Mouse (Mus musculus) forebrain, embryonic 12.5 days (tissue): ENCODE results near the gene BC037034. TPM values are rescaled to one million over a fixed set of nuclear protein-coding genes. Genes with fewer than 3 reads are reported as not detected.

Source experiments
- ATAC-seq: fragments of 200-750 bp; cut with Nextera tagmentation; 2 replicates; pipeline ENCODE4 v1.8.0; 2017; ENCODE audit warnings: moderate TSS enrichment; ENCODE audit not compliant: low FRiP score
- H3K27ac ChIP-seq: fragments of 300-500 bp; sonication (generic); 2 replicates; pipeline ENCODE4 v1.5.1; 2016; ENCODE audit warnings: mild to moderate bottlenecking
- H3K27me3 ChIP-seq: fragments of 300-500 bp; sonication (generic); 2 replicates; pipeline ENCODE4 v1.6.1; 2016; ENCODE audit warnings: mild to moderate bottlenecking
- H3K36me3 ChIP-seq: fragments of 300-500 bp; sonication (generic); replicated peaks from 2 replicates; pipeline ENCODE4 v1.6.1; 2016; ENCODE audit warnings: mild to moderate bottlenecking
- H3K4me1 ChIP-seq: fragments of 300-500 bp; sonication (generic); 2 replicates; pipeline ENCODE4 v1.6.1; 2016
- H3K4me2 ChIP-seq: fragments of 300-500 bp; sonication (generic); 2 replicates; pipeline ENCODE4 v1.6.1; 2016; ENCODE audit warnings: mild to moderate bottlenecking, moderate library complexity
- H3K4me3 ChIP-seq: fragments of 300-500 bp; sonication (generic); replicated peaks from 2 replicates; pipeline ENCODE4 v1.5.1; 2016; ENCODE audit warnings: mild to moderate bottlenecking
- H3K9ac ChIP-seq: fragments of 300-500 bp; sonication (generic); 2 replicates; pipeline ENCODE4 v1.6.1; 2016; ENCODE audit warnings: mild to moderate bottlenecking
- H3K9me3 ChIP-seq: fragments of 300-500 bp; sonication (generic); 2 replicates; pipeline ENCODE4 v1.6.1; 2016
- WGBS: fragments of 180-500 bp; shearing (Covaris S2); methylation state at CpG from one replicate; pipeline ENCODE4 v1.1.7; 2016; 5-methylcytosine and 5-hydroxymethylcytosine counted together
- polyA plus RNA-seq: library from polyadenylated mRNA; unstranded; fragments of >200 nt; fragmentation: Nextera tagmentation; extraction: Ambion mirVana; gene quantifications from 2 replicates; pipeline ENCODE4 v1.2.1, GENCODE M21; 2016

The BC037034 gene
- polyA plus RNA-seq: 14.0 and 16.0 TPM in 2 replicates

DNA sequence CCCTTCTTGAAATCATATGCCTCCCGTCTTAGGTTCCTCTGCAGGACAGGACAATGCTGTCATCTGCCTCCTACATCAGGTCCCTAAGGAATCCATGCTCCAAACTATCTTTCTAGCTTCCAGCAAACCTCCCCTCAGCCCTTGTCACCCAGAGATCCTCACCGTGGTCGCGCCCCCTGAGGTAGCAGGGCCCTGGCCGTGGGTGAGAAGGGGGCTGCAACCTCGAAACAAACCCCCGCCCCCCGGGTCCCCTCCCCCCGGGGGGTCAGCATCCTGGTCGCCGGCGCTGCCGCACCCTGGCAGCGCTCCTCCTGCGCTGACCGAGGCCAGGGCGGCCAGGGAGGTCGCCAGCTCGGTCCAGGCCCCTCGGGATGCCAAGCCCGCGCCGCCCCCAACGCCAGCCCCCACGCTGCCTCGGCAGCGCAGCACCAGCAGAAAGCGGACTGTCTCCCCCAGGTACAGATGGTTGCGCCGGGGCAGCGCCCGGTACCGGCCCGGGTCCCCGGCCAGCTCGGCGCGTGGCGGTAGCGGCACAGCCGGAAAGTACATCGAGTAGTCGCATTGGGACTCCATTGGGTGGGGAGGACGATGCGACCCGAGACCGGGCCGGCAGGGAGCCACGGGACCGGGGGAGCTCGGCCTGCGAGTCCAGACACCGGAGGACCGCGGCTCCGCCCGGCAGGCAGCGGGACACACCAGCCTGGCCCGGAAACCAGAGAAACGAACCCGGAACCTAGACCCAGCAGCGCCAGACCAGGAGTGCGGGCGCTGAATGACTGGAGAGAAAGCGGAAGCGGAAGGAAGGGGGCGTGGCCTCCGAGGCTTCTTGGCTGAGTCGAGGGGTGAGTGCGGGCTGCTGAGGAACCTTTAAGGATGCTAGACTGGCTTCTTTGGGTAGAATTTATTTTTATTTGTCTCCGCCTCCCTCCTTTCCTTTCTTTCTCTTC, at the start of gene BC037034:
BC037034 (minus strand) TSS at position 774 of the 947 bp plus-strand sequence.
- Histone ChIP-seq H3K27ac (peak within 1 kb of the TSS; percentile 77), H3K4me3 (peak within 1 kb of the TSS; percentile 94), H3K4me2 (peak within 1 kb of the TSS; percentile 99), H3K9ac (peak within 1 kb of the TSS; percentile 96), H3K27me3 (no peaks in the 10 kb centered on the region), H3K9me3 (no peaks in the 10 kb centered on the region), H3K4me1 (peaks cover 27% of the 10 kb centered on the region), H3K36me3 (peaks cover 44% of the 10 kb centered on the region)
- peak; percentile 89 for ATAC-seq
- WGBS: under 1% methylated on average over 68 of the region's 71 CpGs

DNA sequence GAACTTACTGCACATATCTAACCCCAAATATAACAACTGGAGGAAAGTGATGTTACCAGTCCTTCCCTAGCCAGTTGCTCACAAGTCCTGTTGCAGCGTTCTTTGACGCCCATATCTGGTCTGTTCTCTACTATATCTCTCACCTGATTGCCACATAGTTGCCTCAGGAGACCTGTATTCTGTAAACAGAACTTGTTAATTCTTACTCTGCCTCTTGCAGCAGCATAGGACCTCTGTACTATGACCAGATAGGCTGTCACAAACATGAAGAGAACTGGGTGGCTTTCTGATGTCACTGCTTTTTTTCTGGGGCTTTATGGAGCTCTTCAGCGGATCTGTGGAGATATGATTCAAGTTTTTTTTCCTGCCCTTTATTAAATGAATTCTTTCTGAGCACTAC, 49.0 kb upstream of the BC037034 start:
- H3K4me2 ChIP-seq: no peak overlapping the region
- H3K27me3 ChIP-seq: no peaks in the 10 kb centered on the region
- no peak overlapping the region for H3K9ac ChIP-seq
- H3K9me3 ChIP-seq: no peaks in the 10 kb centered on the region
- H3K4me1 ChIP-seq: no peaks in the 10 kb centered on the region
- no peaks in the 10 kb centered on the region for H3K36me3 ChIP-seq
- WGBS: 92% methylated on average over 3 of the region's 3 CpGs
- no peak overlapping the region for H3K4me3 ChIP-seq
- ATAC-seq: no peak
- H3K27ac ChIP-seq: no peak overlapping the region

DNA sequence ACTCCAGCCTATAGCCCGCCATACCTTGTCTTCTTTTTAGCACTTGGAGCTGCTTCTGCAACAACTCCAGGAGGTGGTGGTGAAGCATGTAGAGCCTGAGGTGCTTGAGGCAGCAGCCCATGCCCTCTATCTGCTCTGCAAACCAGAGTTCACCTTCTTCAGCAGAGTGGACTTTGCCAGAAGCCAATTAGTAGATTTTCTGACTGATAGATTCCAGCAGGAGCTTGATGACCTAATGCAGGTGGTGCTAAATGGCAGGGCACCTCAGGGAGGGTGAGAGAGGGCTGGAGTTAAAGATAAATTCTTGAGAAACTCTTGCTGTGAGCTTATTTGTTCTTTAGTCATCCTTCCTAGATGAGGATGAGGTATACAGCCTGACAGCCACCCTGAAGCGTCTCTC, 35.8 kb upstream of the BC037034 start:
- Histone ChIP-seq H3K36me3 (no peaks in the 10 kb centered on the region), H3K4me1 (no peaks in the 10 kb centered on the region), H3K4me3 (no peak overlapping the region), H3K9me3 (no peaks in the 10 kb centered on the region), H3K4me2 (no peak overlapping the region), H3K27ac (no peak overlapping the region), H3K27me3 (no peaks in the 10 kb centered on the region), H3K9ac (no peak overlapping the region)
- 83% methylated on average over 2 of the region's 2 CpGs for WGBS
- no peak for ATAC-seq

DNA sequence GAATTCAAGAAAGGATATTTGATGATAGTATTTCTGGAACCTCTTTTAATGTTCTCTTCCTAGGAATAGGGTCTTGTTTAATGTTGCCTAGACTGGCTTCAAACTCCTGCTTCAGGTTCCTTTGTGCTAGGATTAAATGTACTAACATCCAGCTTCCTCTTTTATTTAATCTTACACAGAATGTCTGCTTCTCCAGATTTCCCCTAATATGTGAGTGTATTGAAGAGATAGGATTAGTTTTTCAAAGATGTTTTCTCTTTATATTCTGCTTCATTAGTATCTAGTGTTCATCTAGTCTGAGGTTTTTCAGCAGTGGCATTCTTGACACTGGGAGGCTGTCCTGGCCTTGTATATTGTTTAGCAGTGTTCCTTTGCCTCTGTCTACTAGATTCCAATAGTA, 30.3 kb upstream of the BC037034 start:
- H3K4me3 ChIP-seq: no peak overlapping the region
- no peaks in the 10 kb centered on the region for H3K27me3 ChIP-seq
- no peaks in the 10 kb centered on the region for H3K9me3 ChIP-seq
- no peak overlapping the region for H3K4me2 ChIP-seq
- no peak for ATAC-seq
- no peak overlapping the region for H3K27ac ChIP-seq
- no peaks in the 10 kb centered on the region for H3K4me1 ChIP-seq
- no peak overlapping the region for H3K9ac ChIP-seq
- H3K36me3 ChIP-seq: no peaks in the 10 kb centered on the region

DNA sequence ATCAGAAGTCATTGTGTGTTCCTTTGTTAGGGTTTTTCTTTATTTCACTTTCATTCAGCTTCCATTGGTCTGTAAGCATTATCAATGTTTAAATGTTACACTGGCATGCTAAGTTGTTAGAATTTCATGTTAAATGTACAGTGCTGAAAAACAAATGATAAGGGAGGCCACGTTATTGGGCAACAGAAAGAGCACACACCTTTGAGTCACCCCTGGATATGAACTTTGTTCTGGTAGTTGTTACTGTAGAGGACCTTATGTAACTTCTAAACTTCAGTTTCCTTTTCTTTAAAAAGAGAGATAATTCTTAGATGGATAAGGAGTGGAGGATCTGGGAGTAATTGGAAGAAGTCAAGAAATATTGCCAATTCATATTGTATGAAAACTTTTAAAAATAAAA, 27.8 kb upstream of the BC037034 start:
- Histone ChIP-seq H3K4me3 (no peak overlapping the region), H3K27me3 (no peaks in the 10 kb centered on the region), H3K27ac (no peak overlapping the region), H3K4me1 (no peaks in the 10 kb centered on the region), H3K9ac (no peak overlapping the region), H3K9me3 (no peaks in the 10 kb centered on the region), H3K36me3 (no peaks in the 10 kb centered on the region), H3K4me2 (no peak overlapping the region)
- 84% methylated on average over 1 of the region's 1 CpGs for WGBS
- ATAC-seq: no peak

DNA sequence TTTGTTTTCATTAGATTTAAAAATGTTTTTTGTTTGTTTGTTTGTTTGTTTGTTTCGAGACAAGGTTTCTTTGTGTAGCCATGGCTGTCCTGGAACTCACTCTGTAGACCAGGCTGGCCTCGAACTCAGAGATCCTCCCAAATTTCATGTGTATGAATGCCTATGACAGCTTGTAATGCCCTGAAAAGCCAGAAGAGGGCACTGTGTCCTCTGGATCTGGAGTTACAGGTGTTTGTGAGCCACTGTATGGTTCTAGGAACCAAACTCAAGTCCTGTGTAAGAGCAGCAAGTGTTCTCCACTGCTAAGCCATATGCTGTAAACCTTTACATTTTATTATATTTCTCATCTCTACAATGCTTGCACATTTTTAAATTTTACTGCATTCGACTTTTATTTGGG, 24.0 kb upstream of the BC037034 start:
- WGBS: 71% methylated on average over 3 of the region's 3 CpGs
- ATAC-seq: no peak
- H3K27me3 ChIP-seq: no peaks in the 10 kb centered on the region

DNA sequence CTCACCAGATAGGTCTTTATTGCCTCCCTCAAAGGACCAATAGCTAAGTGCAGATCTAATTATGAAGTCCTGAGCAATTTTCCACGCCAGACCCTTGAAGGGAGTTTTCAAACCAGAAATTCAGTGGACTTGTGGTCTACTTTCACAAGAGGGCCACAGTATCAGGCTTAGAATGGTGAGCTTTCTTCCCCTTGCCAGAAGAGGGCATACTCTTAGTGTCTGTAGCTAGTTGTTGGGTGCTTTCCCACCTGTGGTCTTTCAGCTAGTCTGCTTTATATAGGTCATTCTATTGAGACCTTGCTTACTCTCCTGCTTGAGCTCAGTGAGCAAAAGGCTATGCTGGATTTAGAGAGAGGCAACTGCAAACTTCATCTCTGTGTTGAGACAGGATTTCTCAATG, 19.7 kb upstream of the BC037034 start:
- no peaks in the 10 kb centered on the region for H3K36me3 ChIP-seq
- no peak for ATAC-seq
- H3K4me1 ChIP-seq: peaks cover 7% of the 10 kb centered on the region
- no peaks in the 10 kb centered on the region for H3K9me3 ChIP-seq
- WGBS: 50% methylated on average over 1 of the region's 1 CpGs
- no peak overlapping the region for H3K9ac ChIP-seq
- H3K27ac ChIP-seq: no peak overlapping the region
- no peak overlapping the region for H3K4me3 ChIP-seq
- H3K27me3 ChIP-seq: peaks cover 11% of the 10 kb centered on the region; the same call in 1 of the 2 replicates
- no peak overlapping the region for H3K4me2 ChIP-seq

More for the DNA sequence above, 24.0 kb upstream of the BC037034 start:
- Histone ChIP-seq H3K27ac (no peak overlapping the region), H3K4me3 (no peak overlapping the region), H3K4me1 (no peaks in the 10 kb centered on the region), H3K4me2 (no peak overlapping the region), H3K9me3 (no peaks in the 10 kb centered on the region), H3K9ac (no peak overlapping the region), H3K36me3 (no peaks in the 10 kb centered on the region)

DNA sequence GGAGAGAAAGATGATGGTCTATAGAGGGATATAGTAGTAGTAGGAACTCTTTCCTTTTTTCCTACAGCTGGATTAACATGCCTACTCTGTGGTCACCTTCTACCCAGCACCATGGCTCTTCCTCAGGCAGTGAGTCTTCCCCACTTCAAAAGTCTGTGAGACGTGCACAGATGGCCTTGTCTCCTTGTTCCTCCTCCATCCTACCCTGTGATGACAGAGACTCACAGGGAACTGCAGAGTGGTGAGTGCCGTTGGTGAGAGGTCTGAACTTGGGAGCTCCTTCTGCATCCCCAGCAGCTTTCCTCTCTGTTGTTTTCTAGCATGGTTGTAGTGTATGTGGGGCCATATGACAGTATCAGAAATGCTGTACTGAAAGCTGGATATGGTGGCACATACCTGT, 18.0 kb upstream of the BC037034 start:
- Histone ChIP-seq H3K9ac (no peak overlapping the region), H3K27ac (no peak overlapping the region), H3K9me3 (no peaks in the 10 kb centered on the region), H3K4me3 (no peak overlapping the region), H3K27me3 (peaks cover 11% of the 10 kb centered on the region; the same call in 1 of the 2 replicates), H3K36me3 (peaks cover 15% of the 10 kb centered on the region), H3K4me1 (peaks cover 24% of the 10 kb centered on the region), H3K4me2 (no peak overlapping the region)
- ATAC-seq: no peak
- WGBS: 77% methylated on average over 2 of the region's 2 CpGs

DNA sequence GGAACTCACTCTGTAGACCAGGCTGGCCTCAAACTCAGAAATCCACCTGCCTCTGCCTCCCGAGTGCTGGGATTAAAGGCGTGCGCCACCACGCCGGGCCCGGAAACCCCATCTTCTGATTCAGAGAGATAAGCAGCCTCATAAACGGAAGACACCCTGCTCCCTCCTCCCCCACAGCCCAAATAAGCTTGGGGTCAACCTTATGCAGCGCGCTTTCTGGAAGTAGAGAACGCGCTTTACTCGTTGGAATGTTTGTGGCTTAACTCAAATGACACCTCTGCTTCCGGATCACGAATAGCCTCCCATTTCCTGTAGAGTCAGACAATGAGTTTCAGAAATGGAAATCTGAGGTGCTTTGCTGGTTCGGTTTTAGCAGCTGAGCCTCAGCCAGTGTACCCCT, 17.0 kb upstream of the BC037034 start:
- WGBS: 93% methylated on average over 15 of the region's 15 CpGs

DNA sequence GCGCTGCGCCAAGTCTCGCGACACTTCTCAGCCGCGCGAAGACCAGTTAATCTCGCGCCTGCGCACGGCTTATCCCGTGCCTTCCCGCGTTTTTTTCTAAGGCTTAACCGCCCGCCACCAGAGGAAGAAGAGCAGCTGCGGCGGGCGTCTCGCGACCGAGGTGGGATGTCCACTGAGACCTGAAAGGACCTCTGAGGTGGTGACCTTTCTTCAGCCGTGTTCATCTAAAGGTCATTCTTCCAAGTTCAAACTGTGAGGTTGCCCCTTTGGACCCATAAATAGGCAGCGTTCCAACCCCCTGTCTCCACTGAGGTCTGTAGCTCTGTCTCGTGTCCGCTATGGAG, 16.6 kb upstream of the BC037034 start:
- 22% methylated on average over 26 of the region's 26 CpGs for WGBS
- no peak for ATAC-seq

More for the DNA sequence above, 17.0 kb upstream of the BC037034 start:
- H3K4me3 ChIP-seq: no peak overlapping the region
- ATAC-seq: no peak
- no peaks in the 10 kb centered on the region for H3K9me3 ChIP-seq
- no peak overlapping the region for H3K9ac ChIP-seq
- peaks cover 33% of the 10 kb centered on the region for H3K4me1 ChIP-seq
- peaks cover 11% of the 10 kb centered on the region; the same call in 1 of the 2 replicates for H3K27me3 ChIP-seq
- no peak overlapping the region for H3K27ac ChIP-seq
- H3K4me2 ChIP-seq: no peak overlapping the region
- peaks cover 23% of the 10 kb centered on the region for H3K36me3 ChIP-seq

DNA sequence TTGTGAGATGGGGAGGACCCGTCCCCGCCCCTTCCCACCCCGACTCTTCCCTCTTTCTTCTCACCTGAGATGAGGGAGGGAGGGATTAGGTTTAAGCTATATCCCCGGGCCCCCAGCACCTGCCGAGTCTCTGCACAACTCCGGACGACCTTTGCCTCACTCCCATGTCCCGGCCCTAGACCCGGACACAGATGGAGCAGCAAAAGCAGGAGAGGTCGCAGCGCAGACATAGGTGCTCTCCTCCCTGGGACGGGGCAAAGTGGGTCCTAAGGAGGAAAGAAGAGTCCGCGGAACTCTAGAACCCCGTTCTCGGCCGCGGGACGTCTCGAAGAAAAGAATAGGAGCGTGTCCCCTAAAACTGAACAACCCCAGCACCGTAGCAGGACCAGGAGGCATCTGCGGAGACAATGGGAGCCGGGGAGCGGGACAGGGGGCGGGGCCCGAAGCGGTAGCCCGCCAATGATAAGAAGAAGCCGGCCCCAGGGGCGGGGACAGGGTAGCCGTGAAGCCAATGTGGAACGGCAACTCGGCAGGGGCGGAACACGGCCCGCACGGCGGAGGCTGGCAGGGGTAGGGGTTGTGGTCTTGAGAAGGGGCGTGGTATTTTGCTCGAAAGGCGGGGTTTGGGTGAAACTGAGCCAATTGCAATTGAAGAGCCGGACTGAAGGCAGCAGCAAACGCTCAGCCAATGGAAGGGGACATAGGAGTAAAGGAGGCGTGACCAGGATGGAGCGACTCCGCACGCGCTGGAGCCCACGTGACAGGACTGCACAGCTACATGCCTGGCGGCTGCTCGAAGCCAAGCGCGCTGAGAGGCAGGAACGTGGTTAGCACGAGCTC, 16.0 kb upstream of the BC037034 start, which contains the start of the genes Gm43720, Gpc2 and Stag3:
Gm43720 (minus strand) TSS at position 374 of the 840 bp plus-strand sequence.
Gpc2 (minus strand) TSS at position 421 of the 840 bp plus-strand sequence.
Stag3 (plus strand) TSS at position 656 of the 840 bp plus-strand sequence.
- H3K4me2 ChIP-seq: peak within 1 kb of the TSS; percentile 75
- H3K27ac ChIP-seq: peak within 1 kb of the TSS; percentile 80
- peaks cover 11% of the 10 kb centered on the region; the same call in 1 of the 2 replicates for H3K27me3 ChIP-seq
- WGBS: under 1% methylated on average over 56 of the region's 56 CpGs
- H3K9me3 ChIP-seq: no peaks in the 10 kb centered on the region
- H3K9ac ChIP-seq: peak within 1 kb of the TSS; percentile 90
- peak; percentile 99 for ATAC-seq
- peaks cover 33% of the 10 kb centered on the region for H3K36me3 ChIP-seq
- peak within 1 kb of the TSS; percentile 74 for H3K4me3 ChIP-seq
- peaks cover 43% of the 10 kb centered on the region for H3K4me1 ChIP-seq

More for the DNA sequence above, 16.6 kb upstream of the BC037034 start:
- Histone ChIP-seq H3K4me2 (peak overlapping the region; percentile 75), H3K36me3 (peaks cover 28% of the 10 kb centered on the region), H3K4me1 (peaks cover 38% of the 10 kb centered on the region), H3K27ac (no peak overlapping the region), H3K27me3 (peaks cover 11% of the 10 kb centered on the region; the same call in 1 of the 2 replicates), H3K9me3 (no peaks in the 10 kb centered on the region), H3K9ac (no peak overlapping the region), H3K4me3 (peak overlapping the region; percentile 74)

DNA sequence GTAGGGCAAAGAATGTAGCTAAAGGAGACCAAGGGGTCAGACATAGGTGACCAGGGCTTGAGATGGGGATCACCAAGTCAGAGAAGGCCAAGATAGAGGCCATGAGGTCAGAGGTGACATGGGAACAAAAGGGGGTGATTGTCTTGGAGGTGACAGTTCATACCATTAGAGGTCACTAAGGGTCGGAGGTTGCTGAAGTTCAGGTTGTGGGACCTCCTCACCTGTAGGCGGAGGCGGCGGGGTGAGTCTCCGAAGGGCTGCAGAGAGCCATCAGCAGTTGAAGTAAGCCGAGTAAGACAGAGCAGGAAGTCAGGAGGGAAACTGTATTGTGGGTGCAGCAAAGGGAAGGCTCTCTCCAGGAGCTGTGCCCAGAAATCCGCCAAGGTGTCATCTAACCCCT, 14.2 kb upstream of the BC037034 start:
- Histone ChIP-seq H3K36me3 (peaks cover 37% of the 10 kb centered on the region), H3K27ac (no peak overlapping the region), H3K4me1 (peaks cover 56% of the 10 kb centered on the region), H3K27me3 (peaks cover 20% of the 10 kb centered on the region), H3K9ac (peak overlapping the region; percentile 90; the same call in 1 of the 2 replicates), H3K4me2 (peak overlapping the region; percentile 75), H3K4me3 (peak overlapping the region; percentile 74), H3K9me3 (no peaks in the 10 kb centered on the region)
- ATAC-seq: no peak
- WGBS: 87% methylated on average over 7 of the region's 7 CpGs
